Mouse (Mus musculus): ENCODE measurements around the gene Tcp11l2.

Tcp11l2 gene

GRCm38 (mm10) chr10:84657437-84658087 is 81.1 kb downstream of the Tcp11l2 start:
- DNase-seq = no peak

GRCm38 (mm10) chr10:84658088-84658848 is 81.8 kb downstream of the Tcp11l2 start:
- DNase-seq = no peak

GRCm38 (mm10) chr10:84659281-84659680 is 82.9 kb downstream of the Tcp11l2 start:
- DNase-seq = no peak

- DNase-seq = no peak
These were observed 85.7 kb downstream of the Tcp11l2 start for GRCm38 (mm10) chr10:84662138-84662537.
